Mouse (Mus musculus): ENCODE measurements at regions not wholly inside any gene's neighbourhood (a gene's known extent, or its start where the extent isn't known, plus 50 kb on each side); places are given as distances from the start of the nearest gene placed in this dataset.
A peak's percentile ranks its signal among the peaks of the same experiment; 100 is the strongest.
"Not testable (repeated sequence)": the region's sequence is repeated elsewhere in the genome, so short reads cannot be mapped to it uniquely, and the experiment has no call there.

DNA sequence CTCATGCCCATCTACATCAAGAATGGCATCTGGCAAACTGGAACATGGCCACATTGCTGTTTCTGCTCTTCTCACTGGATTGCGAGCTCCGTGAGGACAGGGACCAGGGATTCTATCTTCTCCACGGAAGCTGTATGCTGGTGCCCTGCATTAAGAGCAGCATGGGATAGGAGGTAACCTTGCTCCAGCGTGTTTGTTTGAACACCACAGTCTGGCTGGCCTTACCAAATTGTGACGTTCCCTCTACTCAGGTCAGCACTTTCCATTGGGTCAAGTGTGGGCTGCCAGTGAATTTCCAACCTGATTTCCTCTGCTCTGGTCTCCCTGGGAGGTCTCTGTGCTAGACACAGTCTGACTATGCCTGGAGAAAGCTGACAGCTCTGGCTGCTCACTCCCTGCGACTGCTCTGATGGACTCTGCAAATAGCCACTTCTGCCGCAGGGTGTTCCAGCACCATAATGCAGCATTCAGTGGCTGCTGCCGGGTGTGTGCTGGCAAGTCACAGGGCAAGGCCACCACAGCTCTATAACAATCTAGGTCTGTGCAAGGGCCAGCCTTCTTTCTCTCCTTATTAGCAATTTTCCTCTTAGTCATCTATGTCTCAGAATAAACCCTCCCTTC, 175.6 kb downstream of the Opa1 start:
- Histone ChIP-seq H3K4me3 (no peak overlapping the region), H3K27ac (no peak overlapping the region)
- DNase-seq (ENCODE audit: extremely low spot score in 1 of 2, low spot score in 2 of 2) = no peak
- intact Hi-C loops (cut with DNase I) = no loop called here
- TF ChIP-seq CTCF (IDR thresholded peaks at IDR 0.05) = no peak

DNA sequence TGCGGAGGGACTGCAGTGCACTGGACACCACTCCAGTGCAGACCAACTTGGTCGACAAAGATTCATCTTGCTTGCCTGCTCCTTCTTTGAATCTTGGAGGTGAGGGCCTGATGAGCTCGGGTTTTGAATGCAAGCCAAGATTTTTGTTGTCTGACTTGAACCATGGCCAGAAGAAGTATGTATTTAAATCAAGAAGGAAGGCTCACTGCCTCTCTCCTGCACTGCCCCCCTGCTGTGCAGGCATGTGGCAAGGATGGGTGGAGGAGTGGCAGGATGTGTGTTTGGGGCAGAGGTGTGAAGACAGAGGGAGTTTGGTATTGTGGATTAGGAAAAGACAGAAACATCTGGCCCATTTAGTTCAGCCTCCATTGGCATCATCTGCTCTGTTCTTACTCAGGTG, 179.1 kb downstream of the Opa1 start:
- H3K4me3 ChIP-seq = no peak overlapping the region
- intact Hi-C loops (cut with DNase I) = no loop called here
- no peak for DNase-seq (ENCODE audit: extremely low spot score in 1 of 2, low spot score in 2 of 2)
- TF ChIP-seq CTCF (IDR thresholded peaks at IDR 0.05) = no peak
- no peak overlapping the region for H3K27ac ChIP-seq

DNA sequence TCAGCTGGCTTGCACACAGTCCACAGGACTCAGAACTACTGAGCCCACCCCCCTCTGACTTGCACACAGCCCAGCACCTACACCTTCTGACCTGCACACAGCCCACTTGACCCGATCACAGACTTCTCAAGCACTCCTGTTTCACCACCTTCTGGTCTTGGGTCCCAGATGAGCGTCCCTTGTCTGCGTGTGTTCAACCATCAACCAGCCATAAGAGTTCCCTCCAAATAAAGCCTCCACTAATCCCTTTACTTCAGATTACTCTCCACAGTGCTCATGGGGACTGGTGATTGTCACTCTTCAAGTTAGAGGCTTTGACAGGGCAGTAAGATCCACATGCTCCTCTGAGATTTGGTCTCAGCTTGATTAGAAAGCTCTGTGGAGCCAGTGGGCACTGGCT, 180.3 kb downstream of the Opa1 start:
- intact Hi-C loops (cut with DNase I) = no loop called here
- no peak for DNase-seq (ENCODE audit: extremely low spot score in 1 of 2, low spot score in 2 of 2)
- no peak for TF ChIP-seq CTCF (IDR thresholded peaks at IDR 0.05)
- H3K4me3 ChIP-seq = no peak overlapping the region
- no peak overlapping the region for H3K27ac ChIP-seq

DNA sequence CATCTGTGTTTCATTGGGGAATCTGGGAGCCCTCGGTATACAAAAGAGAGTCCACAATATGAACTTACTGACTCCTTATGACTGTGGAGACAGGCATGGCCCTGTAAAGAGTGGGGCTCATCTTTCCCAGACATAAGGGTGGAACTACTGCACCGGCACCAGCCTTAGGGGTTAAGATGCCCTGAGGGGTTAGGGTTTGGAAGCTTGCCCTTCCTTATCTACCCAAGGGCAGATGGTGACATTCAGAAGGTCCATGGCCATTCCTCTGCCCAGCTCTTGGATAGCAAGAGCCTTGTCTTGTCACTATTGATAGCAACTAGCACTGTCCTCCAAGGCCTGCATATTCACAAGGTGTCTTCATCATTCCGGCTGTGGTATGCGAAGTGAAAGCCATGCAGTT, 181.5 kb downstream of the Opa1 start:
- no peak for TF ChIP-seq CTCF (IDR thresholded peaks at IDR 0.05)
- no peak overlapping the region for H3K27ac ChIP-seq
- no peak for DNase-seq (ENCODE audit: extremely low spot score in 1 of 2, low spot score in 2 of 2)
- H3K4me3 ChIP-seq = no peak overlapping the region
- intact Hi-C loops (cut with DNase I) = no loop called here

DNA sequence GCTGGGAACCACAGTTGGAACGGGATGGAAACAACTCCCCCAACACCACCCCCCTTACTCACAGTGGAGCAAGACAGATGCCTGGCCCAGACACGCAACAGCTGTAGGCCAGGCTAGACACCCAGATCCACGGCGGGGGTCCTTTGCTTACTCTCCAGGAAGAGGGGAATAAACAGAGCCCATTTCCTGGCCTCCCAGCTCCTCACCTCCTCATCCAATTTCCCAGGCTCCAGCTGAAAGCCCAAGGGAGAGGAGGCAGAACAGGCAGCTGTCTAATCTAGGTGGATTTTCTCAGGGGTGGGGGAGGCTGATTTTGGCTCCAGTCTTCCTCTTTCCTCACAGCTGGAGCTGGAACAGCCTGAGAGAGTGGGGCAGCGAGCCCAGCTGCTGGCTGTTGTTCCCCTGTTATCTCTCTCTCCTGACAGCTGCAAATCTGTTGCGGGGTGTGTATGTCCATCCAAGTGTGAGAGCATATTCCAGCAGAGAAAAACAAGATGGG, 182.7 kb downstream of the Opa1 start:
- no peak for TF ChIP-seq CTCF (IDR thresholded peaks at IDR 0.05)
- Histone ChIP-seq H3K4me3 (no peak overlapping the region), H3K27ac (no peak overlapping the region)
- intact Hi-C loops (cut with DNase I) = no loop called here
- DNase-seq (ENCODE audit: extremely low spot score in 1 of 2, low spot score in 2 of 2) = no peak

DNA sequence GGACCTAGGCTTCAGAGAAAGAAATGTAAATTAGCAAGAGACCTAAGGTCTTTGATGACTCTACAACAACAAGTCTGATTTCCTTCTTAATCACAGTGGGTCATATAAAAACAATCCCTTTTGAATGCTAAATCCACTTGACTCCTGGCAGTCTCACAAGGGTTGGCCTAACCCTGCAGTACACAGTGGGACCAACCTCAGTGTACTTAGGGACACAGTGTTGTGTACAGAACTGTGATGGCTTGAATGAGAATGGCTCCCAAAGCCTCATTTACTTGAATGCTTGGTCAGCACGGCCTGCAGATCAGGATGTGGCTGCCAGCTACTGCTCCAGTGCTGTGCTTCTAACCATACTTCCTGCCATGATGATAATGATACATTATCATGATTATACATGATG, 185.2 kb downstream of the Opa1 start:
- no peak for TF ChIP-seq CTCF (IDR thresholded peaks at IDR 0.05)

DNA sequence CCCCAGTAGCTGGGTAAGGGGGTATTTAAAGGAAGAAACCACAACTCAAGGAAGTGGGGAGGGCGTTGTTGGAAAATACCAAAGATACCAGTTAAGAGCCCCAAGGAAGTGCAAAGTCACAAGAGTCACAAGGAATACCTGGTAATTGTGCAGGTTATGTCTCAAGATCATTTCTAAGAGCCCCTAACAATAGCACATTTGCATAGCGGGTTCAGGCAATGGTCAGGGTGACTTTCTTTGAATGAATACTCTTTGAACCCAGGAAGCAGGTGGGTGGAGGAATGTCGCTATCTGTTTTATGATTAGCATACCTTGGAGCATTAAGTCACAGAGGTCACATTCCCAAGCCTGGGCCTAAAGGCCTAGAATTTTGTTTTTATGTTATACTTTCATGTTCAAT, 186.7 kb downstream of the Opa1 start:
- intact Hi-C loops (cut with DNase I); DNase-seq (ENCODE audit: extremely low spot score in 1 of 2, low spot score in 2 of 2); H3K4me3 ChIP-seq; H3K27ac ChIP-seq: not testable (repeated sequence)

More for the DNA sequence above, 185.2 kb downstream of the Opa1 start:
- intact Hi-C loops (cut with DNase I) = no loop called here
- no peak overlapping the region for H3K27ac ChIP-seq
- no peak overlapping the region for H3K4me3 ChIP-seq
- DNase-seq (ENCODE audit: extremely low spot score in 1 of 2, low spot score in 2 of 2) = no peak

DNA sequence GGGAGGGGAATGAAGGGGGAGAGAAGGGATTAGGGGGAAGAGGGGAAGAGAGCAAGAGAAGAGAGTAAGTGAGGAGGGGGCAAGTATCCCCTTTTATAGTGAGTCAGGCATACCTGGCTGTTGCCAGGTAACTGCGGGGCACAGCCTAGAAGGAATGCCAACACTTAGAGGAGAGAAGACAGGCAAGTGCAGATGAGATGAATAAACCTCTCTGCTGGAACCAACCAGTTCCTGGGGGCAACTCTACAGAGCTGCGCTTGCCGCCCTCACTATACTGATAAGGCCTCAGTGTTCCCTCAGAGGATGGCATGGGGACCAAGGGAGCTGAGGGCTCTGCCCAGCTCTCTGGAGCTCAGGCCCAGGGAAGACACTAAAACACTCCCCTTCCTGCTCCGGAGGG, 192.2 kb downstream of the Opa1 start:
- no peak for TF ChIP-seq CTCF (IDR thresholded peaks at IDR 0.05)
- intact Hi-C loops (cut with DNase I) = no loop called here
- H3K27ac ChIP-seq = peak overlapping the region; percentile 2; the same call in 1 of the 2 replicates
- DNase-seq (ENCODE audit: extremely low spot score in 1 of 2, low spot score in 2 of 2) = no peak
- H3K4me3 ChIP-seq = no peak overlapping the region

DNA sequence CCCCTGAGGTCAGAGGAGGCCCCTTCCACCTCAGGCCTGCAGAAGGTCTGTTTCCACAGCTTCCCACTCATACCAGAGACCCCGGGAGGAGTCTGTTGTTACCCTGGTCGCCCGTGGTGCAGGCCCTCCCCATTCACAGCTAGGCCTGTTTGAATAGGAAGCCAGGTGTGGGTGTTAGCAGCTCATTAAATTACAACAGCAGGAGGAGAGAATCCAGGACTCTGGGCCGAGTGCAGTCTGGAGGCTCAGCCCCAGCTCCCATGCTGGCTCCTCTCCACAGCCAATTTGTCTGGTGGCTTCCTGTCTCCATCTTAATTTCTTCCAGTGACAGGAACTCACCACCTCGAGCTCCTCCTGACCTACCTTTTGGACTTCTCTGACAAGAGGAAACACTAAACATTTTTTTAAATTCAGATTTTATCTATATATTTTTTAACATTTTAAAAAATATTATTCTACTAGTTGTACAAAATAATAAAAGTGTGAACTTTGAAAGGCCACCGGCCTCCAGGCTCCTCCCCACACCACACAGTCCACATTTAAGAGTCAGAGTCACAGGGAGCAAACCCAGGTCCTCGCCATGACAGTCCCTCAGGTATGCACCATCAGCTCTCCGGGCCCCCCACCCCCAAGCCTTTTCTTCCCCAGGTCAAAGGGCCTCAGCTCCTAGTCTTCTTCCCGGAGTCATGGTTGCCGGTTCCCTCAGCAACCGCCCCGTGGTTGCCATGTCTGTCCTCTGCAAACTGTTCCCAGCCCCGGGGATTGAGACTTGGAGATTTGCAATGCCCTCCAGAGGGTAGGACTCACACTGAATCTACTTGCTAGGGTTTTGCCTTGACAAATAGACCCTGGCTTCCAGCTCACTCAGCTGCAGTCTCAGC, 192.8 kb downstream of the Opa1 start:
- intact Hi-C loops (cut with DNase I) = loop anchor here (2.0 kb wide), 1 partner anchor 43 kb away; no protein-coding TSS in a partner anchor
- Histone ChIP-seq H3K27ac (peak overlapping the region; percentile 2; the same call in 1 of the 2 replicates), H3K4me3 (no peak overlapping the region)
- DNase-seq (ENCODE audit: extremely low spot score in 1 of 2, low spot score in 2 of 2) = peak in 1 of 2 experiments; percentile 30
- TF ChIP-seq CTCF (IDR thresholded peaks at IDR 0.05) = no peak

DNA sequence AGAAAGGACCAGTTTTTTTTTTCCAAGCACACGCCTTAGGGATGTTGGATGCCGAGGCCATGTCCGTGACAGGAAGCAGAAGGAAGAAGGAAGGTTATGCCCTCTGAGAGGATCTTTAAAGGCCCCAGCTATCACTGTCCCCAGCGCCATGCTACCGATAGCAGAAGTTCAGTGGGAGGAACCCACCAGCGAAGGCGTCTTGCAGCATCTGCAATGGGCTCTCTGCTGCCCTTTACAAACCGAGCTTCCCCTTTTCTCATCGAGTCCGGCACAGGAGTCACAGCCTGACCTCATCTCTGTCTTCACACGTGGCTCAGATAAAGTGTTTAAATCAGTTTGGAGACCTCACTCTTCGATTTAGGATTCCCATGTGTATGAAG, 193.5 kb downstream of the Opa1 start:
- intact Hi-C loops (cut with DNase I) = loop anchor here (2.0 kb wide), 1 partner anchor 42 kb away; no protein-coding TSS in a partner anchor
- DNase-seq (ENCODE audit: extremely low spot score in 1 of 2, low spot score in 2 of 2) = no peak
- Histone ChIP-seq H3K27ac (peak overlapping the region; percentile 21; the same call in 1 of the 2 replicates), H3K4me3 (no peak overlapping the region)
- TF ChIP-seq CTCF (IDR thresholded peaks at IDR 0.05) = no peak

DNA sequence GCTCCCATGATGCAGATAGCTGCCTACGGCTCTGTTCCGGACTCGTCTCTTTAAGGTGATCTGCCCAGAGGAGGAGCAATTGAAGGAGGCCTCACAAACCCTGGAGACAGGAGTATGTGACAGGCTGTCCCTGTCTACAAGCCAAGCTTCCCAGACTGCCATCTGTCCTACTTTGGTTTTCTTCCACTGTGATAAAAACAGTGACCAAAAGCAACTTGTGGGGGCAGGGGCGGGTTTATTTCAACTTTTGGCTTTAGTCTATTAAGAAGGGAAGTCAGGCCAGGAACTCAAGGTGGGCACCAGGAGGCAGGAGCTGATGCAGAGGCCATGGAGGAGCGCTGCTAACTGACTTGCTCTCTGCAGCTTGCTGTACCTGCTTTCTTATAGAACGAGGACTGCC, 193.9 kb downstream of the Opa1 start:
- peak in 1 of 2 experiments; percentile 31 for DNase-seq (ENCODE audit: extremely low spot score in 1 of 2, low spot score in 2 of 2)
- intact Hi-C loops (cut with DNase I) = loop anchor here (2.0 kb wide), 1 partner anchor 42 kb away; no protein-coding TSS in a partner anchor
- no peak for TF ChIP-seq CTCF (IDR thresholded peaks at IDR 0.05)
- peak overlapping the region; percentile 21; the same call in 1 of the 2 replicates for H3K27ac ChIP-seq
- H3K4me3 ChIP-seq = no peak overlapping the region

DNA sequence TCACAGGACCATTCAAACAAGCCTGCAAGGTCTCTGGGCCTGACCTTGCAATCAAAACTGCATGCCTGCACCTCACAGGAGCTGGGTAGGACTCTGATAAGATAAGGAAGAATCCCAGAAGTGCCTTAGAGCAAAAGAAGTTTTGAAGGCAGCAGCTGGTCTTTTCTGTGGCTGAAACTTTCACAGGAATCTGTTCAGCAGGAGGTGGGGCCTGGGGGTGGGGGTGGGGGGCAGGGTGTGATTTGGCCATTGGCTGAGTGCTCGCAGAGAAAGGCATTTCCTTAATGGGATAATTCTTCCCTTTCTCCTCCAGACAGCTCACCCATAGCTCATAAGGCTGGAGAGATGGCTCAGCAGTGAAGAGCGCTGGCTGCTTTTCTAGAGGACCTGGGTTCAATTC, 195.8 kb downstream of the Opa1 start:
- no peak overlapping the region for H3K27ac ChIP-seq
- intact Hi-C loops (cut with DNase I) = no loop called here
- DNase-seq (ENCODE audit: extremely low spot score in 1 of 2, low spot score in 2 of 2) = no peak
- no peak overlapping the region for H3K4me3 ChIP-seq
- no peak for TF ChIP-seq CTCF (IDR thresholded peaks at IDR 0.05)

All from left cerebral cortex, adult 2 months (tissue).